Comparison of ENCODE assay signal across 8 mouse cellular contexts in the genomic region with DNA sequence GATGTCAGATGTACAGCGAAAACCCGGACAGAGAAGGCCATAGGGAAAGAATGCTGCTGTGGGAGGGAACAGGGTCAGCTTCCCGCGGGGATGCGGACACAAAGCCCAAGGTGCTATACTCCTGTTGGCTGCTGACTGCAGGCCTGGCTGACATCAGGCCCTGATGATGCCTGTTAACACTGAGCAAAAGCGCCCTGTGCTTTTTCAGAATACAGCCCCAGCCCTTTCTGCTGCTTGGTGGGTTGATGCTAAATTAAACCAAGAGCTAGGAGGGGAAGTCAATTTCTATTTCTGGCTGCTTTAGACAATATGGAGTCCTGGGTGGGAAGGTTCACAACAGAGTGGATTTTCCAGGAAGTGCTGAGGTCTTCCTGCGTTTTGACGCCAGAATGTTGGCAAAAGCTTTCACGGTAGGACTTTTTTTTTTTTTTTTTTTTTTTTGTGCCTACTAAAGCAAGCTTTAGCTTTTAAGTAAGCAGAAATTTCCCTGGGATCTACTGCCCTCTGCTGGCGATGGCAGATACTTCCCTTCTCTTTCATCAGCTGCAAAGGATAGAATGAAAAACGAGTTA.
DNase-seq lines count a peak whose midpoint lies in the region; ATAC-seq and TF ChIP-seq lines count a peak whose summit lies in the region.

No protein-coding gene starts in this region.

- no peak for ATAC-seq in embryonic facial prominence, embryonic 11.5 days (replicated peaks; ENCODE audit: insufficient number of reproducible peaks, low FRiP score, low TSS enrichment, low read depth)
- ATAC-seq in limb, embryonic 12.5 days (ENCODE audit: insufficient number of reproducible peaks, insufficient read depth, low FRiP score, low TSS enrichment, low read depth) = no peak
- no peak for ATAC-seq in midbrain, postnatal 0 days (ENCODE audit: low FRiP score)
- ATAC-seq in stomach, embryonic 14.5 days (ENCODE audit: insufficient number of reproducible peaks, insufficient read depth, low FRiP score, low read depth) = no peak

- peak overlapping the region; percentile 19; the same call in 1 of the 2 replicates for H3K4me2 ChIP-seq in embryonic facial prominence, embryonic 11.5 days (ENCODE audit: low read depth, low read length)
- peak overlapping the region; percentile 44 for H3K4me2 ChIP-seq in limb, embryonic 12.5 days
- 0 out of 2 replicates have a peak overlapping the region, but pooled peaks have one; percentile 6 for H3K4me2 ChIP-seq in midbrain, postnatal 0 days (ENCODE audit: low read depth, low read length, poor library complexity, severe bottlenecking)
- no peak overlapping the region; the same call in 1 of the 2 replicates for H3K4me2 ChIP-seq in stomach, embryonic 14.5 days (replicated peaks; ENCODE audit: low read depth, low read length)

- TF ChIP-seq CTCF in thymus, adult 2 months (IDR thresholded peaks at IDR 0.05; ENCODE audit: borderline replicate concordance, control insufficient read depth, extremely low read depth, insufficient read depth, low read length, poor library complexity) = 0 out of 2 replicates have a peak, but pooled peaks have one; percentile 16
- TF ChIP-seq CTCF in midbrain, postnatal 0 days (IDR thresholded peaks at IDR 0.05) = peak; percentile 83

- no peaks in the 10 kb centered on the region for H3K27me3 ChIP-seq in thymus, adult 2 months (ENCODE audit: control insufficient read depth, insufficient read depth, low read length)
- H3K27me3 ChIP-seq in embryonic facial prominence, embryonic 11.5 days (ENCODE audit: control insufficient read depth, insufficient read depth, low read length) = no peaks in the 10 kb centered on the region
- no peaks in the 10 kb centered on the region for H3K27me3 ChIP-seq in limb, embryonic 12.5 days
- no peaks in the 10 kb centered on the region for H3K27me3 ChIP-seq in midbrain, postnatal 0 days (ENCODE audit: insufficient read depth, low read length)
- no peaks in the 10 kb centered on the region for H3K27me3 ChIP-seq in stomach, embryonic 14.5 days (ENCODE audit: control insufficient read depth, insufficient read depth, low read length)

- no peak overlapping the region for H3K27ac ChIP-seq in thymus, adult 2 months (ENCODE audit: control insufficient read depth, insufficient read depth, low read length)
- H3K27ac ChIP-seq in embryonic facial prominence, embryonic 11.5 days (replicated peaks; ENCODE audit: low read depth, low read length) = no peak overlapping the region
- H3K27ac ChIP-seq in limb, embryonic 12.5 days = peak overlapping the region; percentile 59
- peak overlapping the region; percentile 52 for H3K27ac ChIP-seq in midbrain, postnatal 0 days (ENCODE audit: low read depth, low read length)
- H3K27ac ChIP-seq in stomach, embryonic 14.5 days (ENCODE audit: low read length) = peak overlapping the region; percentile 48; the same call in 1 of the 2 replicates

- H3K9ac ChIP-seq in embryonic facial prominence, embryonic 11.5 days (replicated peaks; ENCODE audit: low read length) = no peak overlapping the region
- H3K9ac ChIP-seq in limb, embryonic 12.5 days (replicated peaks) = no peak overlapping the region
- 0 out of 2 replicates have a peak overlapping the region, but pooled peaks have one; percentile 9 for H3K9ac ChIP-seq in midbrain, postnatal 0 days (replicated peaks; ENCODE audit: low read length, poor library complexity, severe bottlenecking)
- H3K9ac ChIP-seq in stomach, embryonic 14.5 days (replicated peaks; ENCODE audit: low read depth, low read length) = no peak overlapping the region

- H3K4me1 ChIP-seq in thymus, adult 2 months (replicated peaks; ENCODE audit: control insufficient read depth, insufficient read depth, low read length) = no peaks in the 10 kb centered on the region
- H3K4me1 ChIP-seq in embryonic facial prominence, embryonic 11.5 days (ENCODE audit: control insufficient read depth, insufficient read depth, low read length) = peaks cover 2% of the 10 kb centered on the region; the same call in 1 of the 2 replicates
- H3K4me1 ChIP-seq in limb, embryonic 12.5 days (replicated peaks) = peaks cover 39% of the 10 kb centered on the region
- peaks cover 16% of the 10 kb centered on the region for H3K4me1 ChIP-seq in midbrain, postnatal 0 days (ENCODE audit: insufficient read depth, low read length)
- H3K4me1 ChIP-seq in stomach, embryonic 14.5 days (ENCODE audit: control insufficient read depth, insufficient read depth, low read length) = peaks cover 25% of the 10 kb centered on the region

- no peak overlapping the region for H3K4me3 ChIP-seq in thymus, adult 2 months (ENCODE audit: control insufficient read depth, insufficient read depth, low read length)
- H3K4me3 ChIP-seq in embryonic facial prominence, embryonic 11.5 days (ENCODE audit: low read depth, low read length) = no peak overlapping the region
- H3K4me3 ChIP-seq in limb, embryonic 12.5 days (replicated peaks) = no peak overlapping the region
- no peak overlapping the region for H3K4me3 ChIP-seq in midbrain, postnatal 0 days (ENCODE audit: low read depth, low read length)
- H3K4me3 ChIP-seq in stomach, embryonic 14.5 days (ENCODE audit: low read depth, low read length) = no peak overlapping the region

- no peak for TF ChIP-seq POLR2A in thymus, adult 2 months (IDR thresholded peaks at IDR 0.05; ENCODE audit: control insufficient read depth, extremely low read depth, insufficient read depth, low read length, poor library complexity)

- H3K36me3 ChIP-seq in thymus, adult 2 months (ENCODE audit: control insufficient read depth, insufficient read depth, low read length) = no peaks in the 10 kb centered on the region
- H3K36me3 ChIP-seq in embryonic facial prominence, embryonic 11.5 days (replicated peaks; ENCODE audit: control insufficient read depth, insufficient read depth, low read depth, low read length) = no peaks in the 10 kb centered on the region
- H3K36me3 ChIP-seq in limb, embryonic 12.5 days = no peaks in the 10 kb centered on the region
- no peaks in the 10 kb centered on the region for H3K36me3 ChIP-seq in midbrain, postnatal 0 days (ENCODE audit: insufficient read depth, low read length)
- no peaks in the 10 kb centered on the region for H3K36me3 ChIP-seq in stomach, embryonic 14.5 days (ENCODE audit: control insufficient read depth, insufficient read depth, low read length)

- peak; percentile 61 for DNase-seq in thymus, adult 2 months
- no peak for DNase-seq in thymus, adult 18-20 months
- DNase-seq in embryonic facial prominence, embryonic 11.5 days (ENCODE audit: low spot score) = peak; percentile 94
- peak; percentile 85 for DNase-seq in heart, adult 8-10 months (ENCODE audit: low spot score)
- DNase-seq in kidney, adult 8-10 months = peak; percentile 69 to 85
- peak; percentile 94 for DNase-seq in midbrain, postnatal 0 days (ENCODE audit: low spot score)

- H3K9me3 ChIP-seq in embryonic facial prominence, embryonic 11.5 days (replicated peaks; ENCODE audit: control insufficient read depth, low read length) = no peaks in the 10 kb centered on the region
- no peaks in the 10 kb centered on the region; the same call in 1 of the 2 replicates for H3K9me3 ChIP-seq in limb, embryonic 12.5 days
- H3K9me3 ChIP-seq in midbrain, postnatal 0 days (ENCODE audit: low read length) = no peaks in the 10 kb centered on the region
- peaks cover 4% of the 10 kb centered on the region; the same call in 1 of the 2 replicates for H3K9me3 ChIP-seq in stomach, embryonic 14.5 days (ENCODE audit: control insufficient read depth, low read depth, low read length)

- WGBS in thymus, adult 2 months = 29% methylated on average over 11 of the region's 11 CpGs
- 4% methylated on average over 11 of the region's 11 CpGs for WGBS in embryonic facial prominence, embryonic 11.5 days
- WGBS in limb, embryonic 12.5 days = 6% methylated on average over 11 of the region's 11 CpGs
- WGBS in midbrain, postnatal 0 days = 8% methylated on average over 11 of the region's 11 CpGs
- WGBS in stomach, embryonic 14.5 days = 14% methylated on average over 11 of the region's 11 CpGs

Comparison
In these comparisons a context has a peak if more than half of its experiments do, and no peak if none do; other contexts are left out.
1. DNase-seq: peak in thymus, adult 2 months (single experiment), embryonic facial prominence, embryonic 11.5 days (single experiment), heart, adult 8-10 months (single experiment), kidney, adult 8-10 months (2 of 2) and midbrain, postnatal 0 days (single experiment); none in thymus, adult 18-20 months (0 of 2).
2. H3K27ac ChIP-seq: peak in limb, embryonic 12.5 days (single experiment), midbrain, postnatal 0 days (single experiment) and stomach, embryonic 14.5 days (single experiment); none in thymus, adult 2 months (single experiment) and embryonic facial prominence, embryonic 11.5 days (single experiment).